Mouse (Mus musculus) midbrain, embryonic 16.5 days (tissue): ENCODE data around the gene Eps15l1. TPM values are rescaled to one million over a fixed set of nuclear protein-coding genes. Genes with fewer than 3 reads are reported as not detected.
A peak's percentile ranks its signal among the peaks of the same experiment; 100 is the strongest.

Experiments used
- ATAC-seq: fragments of 200-750 bp; cut with Nextera tagmentation; 2 replicates; pipeline ENCODE4 v1.8.0; 2017; ENCODE audit warnings: moderate TSS enrichment
- H3K27ac ChIP-seq: fragments of 300-500 bp; sonication (generic); 2 replicates; pipeline ENCODE4 v1.5.1; 2014; ENCODE audit warnings: mild to moderate bottlenecking, low read length, mixed read lengths
- H3K27me3 ChIP-seq: fragments of 300-500 bp; sonication (generic); 2 replicates; pipeline ENCODE4 v1.6.1; 2014; ENCODE audit warnings: low read depth, low read length, mixed read lengths; ENCODE audit not compliant: control insufficient read depth, insufficient read depth
- H3K36me3 ChIP-seq: fragments of 300-500 bp; sonication (generic); 2 replicates; pipeline ENCODE4 v1.6.1; 2014; ENCODE audit warnings: mild to moderate bottlenecking, low read length, moderate library complexity, mixed read lengths; ENCODE audit not compliant: control insufficient read depth, insufficient read depth
- H3K4me1 ChIP-seq: fragments of 300-500 bp; sonication (generic); 2 replicates; pipeline ENCODE4 v1.6.1; 2014; ENCODE audit warnings: mild to moderate bottlenecking, low read length, mixed read lengths; ENCODE audit not compliant: control insufficient read depth, insufficient read depth
- H3K4me2 ChIP-seq: fragments of 300-500 bp; sonication (generic); 2 replicates; pipeline ENCODE4 v1.6.1; 2014; ENCODE audit warnings: mild to moderate bottlenecking, low read length, mixed read lengths
- H3K4me3 ChIP-seq: fragments of 300-500 bp; sonication (generic); 2 replicates; pipeline ENCODE4 v1.5.1; 2014; ENCODE audit warnings: low read depth, mild to moderate bottlenecking, low read length, moderate library complexity, mixed read lengths
- H3K9ac ChIP-seq: fragments of 300-500 bp; sonication (generic); 2 replicates; pipeline ENCODE4 v1.6.1; 2014; ENCODE audit warnings: low read depth, low read length, mixed read lengths
- H3K9me3 ChIP-seq: fragments of 300-500 bp; sonication (generic); replicated peaks from 2 replicates; pipeline ENCODE4 v1.6.1; 2014; ENCODE audit warnings: mild to moderate bottlenecking, low read length, mixed read lengths; ENCODE audit not compliant: control insufficient read depth, poor library complexity, severe bottlenecking
- WGBS: fragments of 180-500 bp; shearing (Covaris S2); extraction: QIAGEN DNeasy Blood & Tissue Kit; methylation state at CpG from one replicate; pipeline ENCODE4 v1.1.7; 2014; 5-methylcytosine and 5-hydroxymethylcytosine counted together
- polyA plus RNA-seq: library from polyadenylated mRNA; unstranded; fragments of >200 nt; fragmentation: Nextera tagmentation; extraction: Ambion mirVana; gene quantifications from 2 replicates; pipeline ENCODE4 v1.2.1, GENCODE M21; 2015

Eps15l1 gene
- polyA plus RNA-seq, 1 experiment from 2014 or later: 56.4 TPM

DNA sequence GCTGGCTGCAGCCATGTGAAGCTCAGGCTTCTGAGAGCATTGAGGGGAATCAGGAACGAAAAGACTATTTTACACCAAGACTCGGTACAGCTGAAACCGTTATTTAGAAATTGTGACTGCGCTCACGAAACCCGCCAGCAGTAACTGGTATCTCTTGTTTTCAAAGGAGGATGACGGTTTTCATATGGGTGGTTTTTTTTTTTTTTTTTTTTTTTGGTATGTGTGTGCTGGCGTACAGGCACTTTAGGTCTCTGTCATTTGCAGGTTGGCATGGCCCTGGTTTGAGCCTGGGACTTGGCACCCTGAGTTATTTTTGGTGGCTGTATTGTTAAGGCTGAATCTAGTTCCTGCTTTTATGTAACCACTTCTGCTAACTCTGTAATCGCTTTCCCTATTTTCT lies 71.4 kb downstream of the Eps15l1 start:
- no peaks in the 10 kb centered on the region for H3K4me1 ChIP-seq
- ATAC-seq: no peak
- peaks cover 20% of the 10 kb centered on the region for H3K36me3 ChIP-seq
- no peak overlapping the region for H3K9ac ChIP-seq
- H3K9me3 ChIP-seq: no peaks in the 10 kb centered on the region
- 94% methylated on average over 9 of the region's 9 CpGs for WGBS
- H3K4me3 ChIP-seq: no peak overlapping the region
- no peak overlapping the region for H3K27ac ChIP-seq
- H3K27me3 ChIP-seq: no peaks in the 10 kb centered on the region
- no peak overlapping the region for H3K4me2 ChIP-seq

DNA sequence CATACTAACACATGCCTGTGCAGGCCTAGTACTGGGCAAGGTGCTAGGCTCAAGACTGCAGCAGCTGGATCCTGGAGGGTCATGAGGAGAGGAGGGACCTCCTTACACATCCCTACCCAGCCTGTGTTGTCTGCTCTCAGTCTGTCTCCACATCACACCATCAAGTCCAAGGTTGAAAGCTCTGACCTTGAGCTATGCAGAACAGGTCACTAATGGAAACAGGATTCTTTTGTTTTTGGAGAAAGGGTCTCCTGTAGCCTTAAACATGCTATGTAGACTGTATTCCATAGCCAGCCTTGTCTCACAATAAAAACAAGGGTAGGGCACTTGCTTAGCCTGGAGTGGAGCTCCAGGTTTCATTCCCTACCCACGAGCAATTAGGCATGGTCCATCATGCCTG lies 72.3 kb downstream of the Eps15l1 start:
- peak; percentile 15; the same call in 1 of the 2 replicates for ATAC-seq
- Histone ChIP-seq H3K4me3 (no peak overlapping the region), H3K4me1 (no peaks in the 10 kb centered on the region), H3K36me3 (peaks cover 20% of the 10 kb centered on the region), H3K9me3 (no peaks in the 10 kb centered on the region), H3K27ac (no peak overlapping the region), H3K9ac (no peak overlapping the region), H3K4me2 (no peak overlapping the region), H3K27me3 (no peaks in the 10 kb centered on the region)
- 86% methylated on average over 1 of the region's 1 CpGs for WGBS

DNA sequence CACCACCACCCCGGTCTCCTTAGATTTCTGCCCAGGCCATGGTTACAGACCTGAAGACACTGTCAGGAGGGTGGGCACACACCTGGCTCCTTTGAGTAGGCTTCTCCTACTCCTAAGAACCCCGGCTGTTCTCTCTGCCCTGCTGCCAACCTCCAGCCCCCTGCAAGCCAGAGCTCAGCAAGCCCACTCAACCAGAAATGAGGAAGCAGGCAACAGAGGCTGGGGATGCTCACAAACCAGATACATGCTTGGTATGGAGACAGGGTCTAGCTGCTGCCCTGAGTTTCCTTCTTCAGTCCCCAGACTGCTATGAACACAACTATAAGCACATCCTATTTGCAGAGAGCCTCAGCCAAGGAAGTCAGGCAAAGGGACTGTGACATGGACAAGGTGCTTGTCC lies 73.1 kb downstream of the Eps15l1 start:
- Histone ChIP-seq H3K4me1 (no peaks in the 10 kb centered on the region), H3K4me2 (no peak overlapping the region), H3K4me3 (no peak overlapping the region), H3K36me3 (peaks cover 20% of the 10 kb centered on the region), H3K9ac (no peak overlapping the region), H3K27ac (no peak overlapping the region), H3K27me3 (no peaks in the 10 kb centered on the region), H3K9me3 (no peaks in the 10 kb centered on the region)
- no peak for ATAC-seq
- WGBS: 97% methylated on average over 2 of the region's 2 CpGs

DNA sequence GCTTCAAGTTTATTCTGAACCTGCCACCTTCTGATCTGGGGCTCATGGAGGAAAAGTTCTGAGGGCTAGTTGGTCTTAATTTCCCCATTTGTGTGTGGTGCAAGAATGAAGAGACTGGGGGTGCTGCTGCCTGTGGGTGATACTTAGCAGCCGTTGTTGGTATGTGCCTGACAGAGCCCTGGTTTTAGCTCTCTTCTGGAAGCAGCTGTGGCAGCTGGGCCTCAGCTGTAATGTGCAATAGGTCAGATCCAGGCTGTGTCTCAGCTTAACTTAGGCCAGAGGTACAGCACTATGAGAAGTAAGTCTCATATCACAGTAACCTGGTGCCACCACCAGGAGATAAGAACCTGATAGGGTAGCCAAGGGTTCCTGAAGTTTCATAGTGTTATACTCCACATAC lies 73.7 kb downstream of the Eps15l1 start:
- Histone ChIP-seq H3K27ac (no peak overlapping the region), H3K9me3 (no peaks in the 10 kb centered on the region), H3K4me1 (no peaks in the 10 kb centered on the region), H3K4me3 (no peak overlapping the region), H3K9ac (no peak overlapping the region), H3K27me3 (no peaks in the 10 kb centered on the region), H3K36me3 (peaks cover 18% of the 10 kb centered on the region), H3K4me2 (no peak overlapping the region)
- ATAC-seq: no peak
- 100% methylated on average over 1 of the region's 1 CpGs for WGBS

DNA sequence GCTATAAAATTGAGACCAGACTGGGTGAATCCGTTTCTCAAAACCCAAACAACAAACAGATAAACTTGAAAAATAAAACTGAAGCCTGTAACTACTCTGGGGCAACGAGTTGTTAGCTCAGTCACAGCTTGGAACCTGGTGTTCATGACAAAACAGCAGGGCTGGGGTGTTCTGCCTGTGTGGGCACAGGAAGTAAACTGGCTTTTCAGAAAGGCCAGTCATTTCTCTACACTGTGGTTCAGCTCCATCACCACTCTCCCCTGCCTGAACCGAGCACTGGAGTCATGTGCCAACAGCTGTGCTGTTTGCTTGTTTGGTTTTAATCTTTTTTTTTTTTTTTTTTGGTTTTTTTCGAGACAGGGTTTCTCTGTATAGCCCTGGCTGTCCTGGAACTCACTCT lies 77.5 kb downstream of the Eps15l1 start:
- Histone ChIP-seq H3K27me3 (no peaks in the 10 kb centered on the region), H3K4me1 (no peaks in the 10 kb centered on the region), H3K9me3 (no peaks in the 10 kb centered on the region), H3K4me2 (no peak overlapping the region), H3K9ac (no peak overlapping the region), H3K36me3 (peaks cover 33% of the 10 kb centered on the region), H3K4me3 (no peak overlapping the region), H3K27ac (no peak overlapping the region)
- WGBS: 89% methylated on average over 4 of the region's 4 CpGs
- no peak for ATAC-seq

DNA sequence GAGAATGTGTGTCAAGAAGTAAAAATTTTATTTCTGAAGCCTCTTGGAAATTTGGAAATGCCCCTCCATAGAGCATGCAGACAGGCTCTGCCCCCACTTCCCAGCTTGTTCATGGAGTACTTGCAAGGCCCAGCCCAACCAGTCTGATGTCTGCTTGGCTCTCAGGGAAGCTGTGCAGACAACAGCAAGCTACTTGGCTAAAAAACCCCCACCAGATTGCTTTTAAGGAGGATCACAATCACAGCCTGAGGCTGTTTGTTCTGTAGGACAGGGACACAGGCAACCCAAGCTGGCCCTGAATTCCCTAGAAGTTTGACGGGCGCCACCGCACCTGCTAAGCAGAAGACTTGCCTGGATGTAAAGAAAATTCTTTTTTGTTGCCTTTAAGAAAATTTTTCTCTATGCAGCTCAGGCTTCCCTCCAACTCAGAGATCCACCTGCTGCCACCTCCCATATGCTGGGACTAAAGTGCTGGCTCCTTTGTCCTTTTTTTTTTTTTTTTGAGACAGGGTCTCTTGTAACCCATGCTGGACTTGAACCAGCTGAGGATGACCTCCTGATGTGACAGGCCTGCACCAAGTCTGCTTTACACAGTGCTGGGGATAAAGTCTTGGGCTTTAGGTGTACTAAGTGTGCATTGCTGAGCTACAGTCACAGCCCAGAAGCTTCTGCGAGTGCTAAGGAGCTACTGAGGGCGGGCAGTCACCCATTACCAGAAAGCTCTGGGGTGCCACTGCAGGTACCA lies 78.5 kb downstream of the Eps15l1 start:
- no peak for ATAC-seq
- Histone ChIP-seq H3K36me3 (peaks cover 39% of the 10 kb centered on the region), H3K4me2 (no peak overlapping the region), H3K4me1 (no peaks in the 10 kb centered on the region), H3K9me3 (no peaks in the 10 kb centered on the region), H3K9ac (no peak overlapping the region), H3K27me3 (no peaks in the 10 kb centered on the region), H3K27ac (no peak overlapping the region), H3K4me3 (no peak overlapping the region)
- WGBS: 96% methylated on average over 5 of the region's 5 CpGs

DNA sequence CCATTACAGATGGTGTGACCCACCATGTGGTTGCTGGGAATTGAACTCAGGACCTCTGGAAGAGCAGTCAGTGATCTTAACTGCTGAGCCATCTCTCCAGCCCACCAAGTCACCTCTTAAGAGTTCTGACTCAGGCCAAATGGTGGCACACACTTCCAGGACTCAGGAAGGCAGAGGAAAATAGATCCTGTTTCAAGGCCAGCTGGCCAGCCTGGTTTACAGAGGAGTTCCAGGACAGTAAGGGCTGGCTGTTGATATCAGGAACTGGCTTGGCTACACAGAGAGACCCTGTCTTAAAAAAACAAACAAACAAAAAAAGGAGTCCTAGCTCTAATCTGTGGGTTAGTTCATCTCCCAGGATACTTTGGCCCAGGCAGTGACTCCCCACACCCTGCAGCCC lies 84.2 kb downstream of the Eps15l1 start:
- no peaks in the 10 kb centered on the region for H3K4me1 ChIP-seq
- ATAC-seq: no peak
- H3K4me2 ChIP-seq: no peak overlapping the region
- H3K27me3 ChIP-seq: no peaks in the 10 kb centered on the region
- H3K9me3 ChIP-seq: no peaks in the 10 kb centered on the region
- H3K36me3 ChIP-seq: peaks cover 35% of the 10 kb centered on the region
- no peak overlapping the region for H3K4me3 ChIP-seq
- no peak overlapping the region for H3K27ac ChIP-seq
- no peak overlapping the region for H3K9ac ChIP-seq

DNA sequence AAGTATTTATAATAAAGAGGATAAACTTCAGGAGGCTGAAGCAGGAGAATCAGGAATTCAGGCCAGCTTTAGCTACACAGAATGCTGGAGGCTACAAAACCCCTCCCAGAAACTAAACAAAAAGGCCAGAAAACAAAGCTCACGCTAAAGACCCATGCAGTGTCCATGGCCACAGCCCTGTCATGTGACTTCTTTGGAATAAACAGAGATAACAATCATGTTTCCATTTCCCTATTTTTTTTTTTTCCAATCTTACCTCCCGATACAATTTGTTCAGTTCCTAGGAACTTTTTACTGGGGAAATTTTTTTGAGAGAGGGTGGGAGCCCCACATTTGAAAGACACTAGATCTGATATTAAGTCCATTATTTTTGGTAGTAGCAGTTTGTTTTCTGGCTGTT lies 85.0 kb downstream of the Eps15l1 start:
- H3K4me2 ChIP-seq: no peak overlapping the region
- H3K9me3 ChIP-seq: no peaks in the 10 kb centered on the region
- no peak overlapping the region for H3K27ac ChIP-seq
- no peak overlapping the region for H3K9ac ChIP-seq
- no peak overlapping the region for H3K4me3 ChIP-seq
- H3K36me3 ChIP-seq: peaks cover 29% of the 10 kb centered on the region
- no peaks in the 10 kb centered on the region for H3K27me3 ChIP-seq
- H3K4me1 ChIP-seq: no peaks in the 10 kb centered on the region
- 90% methylated on average over 2 of the region's 2 CpGs for WGBS
- ATAC-seq: no peak

DNA sequence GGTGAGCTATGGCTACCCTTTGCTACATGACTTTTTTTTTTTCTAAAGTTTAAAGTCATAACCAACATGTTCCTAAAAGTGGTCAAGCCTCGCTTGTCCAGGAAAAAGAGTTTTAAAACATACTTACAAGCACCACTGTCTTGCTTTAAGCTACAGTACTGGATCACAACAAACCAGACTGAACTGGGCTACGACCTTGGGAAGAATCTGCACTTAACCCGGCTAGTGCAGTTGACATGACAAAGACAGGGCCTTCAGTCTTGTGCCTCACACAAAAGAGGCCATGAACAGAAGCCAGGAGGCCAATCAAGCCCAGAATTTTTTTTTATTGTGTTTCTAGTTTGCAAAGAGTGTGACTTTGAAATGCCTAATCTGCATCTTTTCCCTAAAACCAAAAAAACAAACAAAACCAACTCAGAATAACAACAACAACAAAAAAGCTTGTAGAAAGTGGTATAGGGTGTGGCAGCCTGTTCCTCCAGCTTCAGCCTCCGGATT lies 87.1 kb downstream of the Eps15l1 start:
- no peak for ATAC-seq
- Histone ChIP-seq H3K9me3 (no peaks in the 10 kb centered on the region), H3K4me3 (no peak overlapping the region), H3K36me3 (peaks cover 20% of the 10 kb centered on the region), H3K27ac (no peak overlapping the region), H3K4me2 (no peak overlapping the region), H3K27me3 (no peaks in the 10 kb centered on the region), H3K9ac (no peak overlapping the region), H3K4me1 (no peaks in the 10 kb centered on the region)
- WGBS: 71% methylated on average over 4 of the region's 4 CpGs
